Mouse (Mus musculus): Measurements from ENCODE around the gene Ptger3.

DNA sequence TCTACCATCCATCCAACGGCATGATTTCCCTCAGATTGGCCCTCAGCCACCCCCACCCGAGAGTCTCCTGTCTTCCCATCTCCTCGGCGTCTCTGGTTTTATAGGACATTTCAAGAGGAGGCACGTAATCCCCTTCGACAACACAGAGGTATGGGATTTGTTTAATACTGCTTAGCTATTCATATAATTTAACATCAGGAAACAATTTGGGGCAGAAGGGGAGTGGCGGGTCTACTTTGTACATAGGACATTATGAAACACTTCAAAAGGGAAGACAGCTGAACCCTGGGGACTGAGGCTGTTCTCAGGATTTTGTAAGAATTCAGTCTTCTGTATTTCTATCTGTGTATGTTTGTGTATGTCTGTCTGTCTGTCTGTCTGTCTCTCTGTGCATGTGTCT is 94.9 kb downstream of the Ptger3 start:
- TF ChIP-seq POLR2A (IDR thresholded peaks at IDR 0.05; ENCODE audit: insufficient read depth, low read length) (no peak), CTCF (IDR thresholded peaks at IDR 0.05; ENCODE audit: low read depth, low read length) (no peak), EP300 (IDR thresholded peaks at IDR 0.05; ENCODE audit: insufficient read depth, low read depth, low read length) (no peak)

Measured in ES-Bruce4 (cell line).